Mouse (Mus musculus) erythroid progenitor cell, adult 5-6 weeks (primary cell): ENCODE data around the gene Lsm12. TPM values are rescaled to one million over a fixed set of nuclear protein-coding genes. Genes with fewer than 3 reads are reported as not detected.

Experiments used
- ATAC-seq: replicated peaks from 2 replicates; pipeline ENCODE4 v1.8.0; 2016; ENCODE audit warnings: moderate number of reproducible peaks, mild to moderate bottlenecking, moderate TSS enrichment, inconsistent platforms; ENCODE audit not compliant: poor library complexity, low FRiP score, severe bottlenecking
- total RNA-seq, 2 experiments: library from RNA; stranded (forward) in 1 of 2; stranded (reverse) in 1 of 2; fragments of 150-400 nt in 1 of 2; fragments of 186-747, 209-891 nt in 1 of 2; gene quantifications; 2 replicates each; pipeline versions ENCODE4 v1.2.3 to v1.2.4; 2015 to 2017; ENCODE audit warnings: low replicate concordance in 2 of 2

Lsm12 gene
- total RNA-seq, 2 experiments from 2014 or later: 39.7 to 60.8 TPM

DNA sequence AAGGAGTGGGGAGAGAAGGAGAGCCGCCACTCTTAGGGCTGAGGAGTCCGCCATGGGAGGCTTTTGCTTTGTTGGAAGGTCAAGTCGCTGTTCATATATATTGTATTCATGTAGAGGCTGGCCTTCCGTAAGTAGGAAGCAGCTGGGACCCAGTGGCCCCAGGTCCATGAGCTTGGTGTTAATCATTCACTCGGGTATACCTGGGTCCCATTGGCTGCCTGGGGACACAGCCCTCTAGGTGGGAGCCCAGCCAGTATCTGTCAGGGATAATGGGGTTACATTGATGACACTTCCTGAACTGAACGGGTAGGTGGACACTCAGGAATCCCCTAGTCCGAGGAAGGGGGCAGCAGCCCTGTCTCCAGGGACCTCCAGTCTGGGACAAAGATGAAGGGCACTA, 42.7 kb downstream of the Lsm12 start:
- no peak for ATAC-seq

GRCm38 (mm10) chr11:102140508-102140907, 44.6 kb downstream of the Lsm12 start:
- ATAC-seq: peak; percentile 68; the same call in 1 of the 2 replicates

DNA sequence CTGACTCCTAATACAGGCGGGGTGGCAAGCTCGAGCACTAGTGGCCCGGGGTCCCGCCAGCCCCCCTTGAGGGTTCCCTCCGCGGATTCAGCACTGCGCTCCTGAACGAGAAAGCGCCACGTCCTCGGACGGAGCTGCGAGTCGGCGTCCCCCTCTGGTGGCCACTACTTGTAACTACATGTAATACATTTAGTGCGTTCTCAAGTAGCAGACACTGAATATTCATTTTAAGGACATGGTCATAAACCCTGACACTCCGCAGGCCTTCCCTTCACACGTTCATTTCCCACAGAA, 46.7 kb downstream of the Lsm12 start:
- peak; percentile 83 for ATAC-seq

- peak; percentile 35; the same call in 1 of the 2 replicates for ATAC-seq
Observed at GRCm38 (mm10) chr11:102137625-102138446, 47.3 kb downstream of the Lsm12 start.

GRCm38 (mm10) chr11:102134516-102134915, 50.6 kb downstream of the Lsm12 start:
- no peak for ATAC-seq

- ATAC-seq: no peak
Observed at GRCm38 (mm10) chr11:102117386-102117785, 67.7 kb downstream of the Lsm12 start.

DNA sequence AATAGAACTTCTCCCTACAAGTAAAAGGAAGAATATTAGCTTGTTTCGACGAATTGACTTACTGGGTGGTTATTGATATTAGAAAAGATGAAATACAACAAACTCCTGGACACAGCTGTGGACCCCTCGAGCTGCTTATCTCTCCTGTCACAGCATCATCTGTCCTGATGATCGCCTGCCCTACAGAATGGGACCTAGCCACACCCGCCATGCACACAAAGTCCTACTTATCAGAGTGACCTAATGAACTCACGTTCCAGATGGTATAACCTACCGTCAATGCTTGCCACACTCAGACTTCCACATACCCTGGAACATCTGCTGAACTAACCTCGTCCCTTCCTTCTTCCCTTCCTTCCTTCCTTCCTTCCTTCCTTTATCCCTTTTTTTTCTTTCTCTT, 68.9 kb downstream of the Lsm12 start:
- ATAC-seq: no peak

Other genes with a start within 250 kb of the Lsm12 start
- gene Sost, start 218.3 kb downstream of the Lsm12 start, total RNA-seq (2015; ENCODE audit: low replicate concordance): not detected in 2 replicates
- gene Sost, start 218.3 kb downstream of the Lsm12 start, total RNA-seq (2017; ENCODE audit: low replicate concordance): not detected in 2 replicates
- not detected in 2 replicates for gene Cfap97d1, start 201.0 kb downstream of the Lsm12 start, total RNA-seq (2015; ENCODE audit: low replicate concordance)
- gene Cfap97d1, start 201.0 kb downstream of the Lsm12 start, total RNA-seq (2017; ENCODE audit: low replicate concordance): not detected in 2 replicates
- 0.42 and 3.2 TPM in 2 replicates for gene Dusp3, start 198.3 kb downstream of the Lsm12 start, total RNA-seq (2015; ENCODE audit: low replicate concordance)
- 1.6 and 2.7 TPM in 2 replicates for gene Dusp3, start 198.3 kb downstream of the Lsm12 start, total RNA-seq (2017; ENCODE audit: low replicate concordance)
- gene Mpp3, start 156.8 kb downstream of the Lsm12 start, total RNA-seq (2015; ENCODE audit: low replicate concordance): not detected in 2 replicates
- gene Mpp3, start 156.8 kb downstream of the Lsm12 start, total RNA-seq (2017; ENCODE audit: low replicate concordance): not detected in 2 replicates
- gene Cd300lg, start 143.8 kb downstream of the Lsm12 start, total RNA-seq (2015; ENCODE audit: low replicate concordance): 0.42 and 3.6 TPM in 2 replicates
- 0.23 and 0.64 TPM in 2 replicates for gene Cd300lg, start 143.8 kb downstream of the Lsm12 start, total RNA-seq (2017; ENCODE audit: low replicate concordance)
- gene Mpp2, start 96.8 kb downstream of the Lsm12 start, total RNA-seq (2015; ENCODE audit: low replicate concordance): 37.5 and 39.0 TPM in 2 replicates
- gene Mpp2, start 96.8 kb downstream of the Lsm12 start, total RNA-seq (2017; ENCODE audit: low replicate concordance): 32.9 and 39.0 TPM in 2 replicates
- gene Ppy, start 84.0 kb downstream of the Lsm12 start, total RNA-seq (2015; ENCODE audit: low replicate concordance): not detected in 2 replicates
- not detected in 2 replicates for gene Ppy, start 84.0 kb downstream of the Lsm12 start, total RNA-seq (2017; ENCODE audit: low replicate concordance)
- gene Pyy, start 77.5 kb downstream of the Lsm12 start, total RNA-seq (2015; ENCODE audit: low replicate concordance): not detected in 2 replicates
- not detected in 2 replicates for gene Pyy, start 77.5 kb downstream of the Lsm12 start, total RNA-seq (2017; ENCODE audit: low replicate concordance)
- gene Nags, start 39.8 kb downstream of the Lsm12 start, total RNA-seq (2015; ENCODE audit: low replicate concordance): 3.8 TPM in 1 of 2 replicates, not detected in the other
- gene Nags, start 39.8 kb downstream of the Lsm12 start, total RNA-seq (2017; ENCODE audit: low replicate concordance): not detected in 2 replicates
- gene Tmem101, start 28.9 kb downstream of the Lsm12 start, total RNA-seq (2015; ENCODE audit: low replicate concordance): 1.1 and 1.3 TPM in 2 replicates
- gene Tmem101, start 28.9 kb downstream of the Lsm12 start, total RNA-seq (2017; ENCODE audit: low replicate concordance): 2.9 and 5.1 TPM in 2 replicates
- 4.0 and 14.3 TPM in 2 replicates for gene G6pc3, start 4.3 kb upstream of the Lsm12 start, total RNA-seq (2015; ENCODE audit: low replicate concordance)
- gene G6pc3, start 4.3 kb upstream of the Lsm12 start, total RNA-seq (2017; ENCODE audit: low replicate concordance): 4.4 and 8.6 TPM in 2 replicates
- gene Hdac5, start 44.9 kb upstream of the Lsm12 start, total RNA-seq (2015; ENCODE audit: low replicate concordance): 11.9 and 36.9 TPM in 2 replicates
- 6.4 and 9.9 TPM in 2 replicates for gene Hdac5, start 44.9 kb upstream of the Lsm12 start, total RNA-seq (2017; ENCODE audit: low replicate concordance)
- gene BC030867, start 63.6 kb upstream of the Lsm12 start, total RNA-seq (2015; ENCODE audit: low replicate concordance): 26.7 and 30.2 TPM in 2 replicates
- gene BC030867, start 63.6 kb upstream of the Lsm12 start, total RNA-seq (2017; ENCODE audit: low replicate concordance): 14.4 and 14.5 TPM in 2 replicates
- not detected in 2 replicates for gene Asb16, start 83.4 kb upstream of the Lsm12 start, total RNA-seq (2015; ENCODE audit: low replicate concordance)
- not detected in 2 replicates for gene Asb16, start 83.4 kb upstream of the Lsm12 start, total RNA-seq (2017; ENCODE audit: low replicate concordance)
- gene Tmub2, start 99.6 kb upstream of the Lsm12 start, total RNA-seq (2015; ENCODE audit: low replicate concordance): 46.1 and 52.6 TPM in 2 replicates
- 36.9 and 43.5 TPM in 2 replicates for gene Tmub2, start 99.6 kb upstream of the Lsm12 start, total RNA-seq (2017; ENCODE audit: low replicate concordance)
- gene Atxn7l3, start 111.3 kb upstream of the Lsm12 start, total RNA-seq (2015; ENCODE audit: low replicate concordance): 14.3 and 22.0 TPM in 2 replicates
- gene Atxn7l3, start 111.3 kb upstream of the Lsm12 start, total RNA-seq (2017; ENCODE audit: low replicate concordance): 9.8 and 16.8 TPM in 2 replicates
- gene Ubtf, start 134.4 kb upstream of the Lsm12 start, total RNA-seq (2015; ENCODE audit: low replicate concordance): 77.5 and 82.2 TPM in 2 replicates
- 281 and 468 TPM in 2 replicates for gene Ubtf, start 134.4 kb upstream of the Lsm12 start, total RNA-seq (2017; ENCODE audit: low replicate concordance)
- gene Slc4a1, start 180.9 kb upstream of the Lsm12 start, total RNA-seq (2015; ENCODE audit: low replicate concordance): 5,198 and 5,361 TPM in 2 replicates
- gene Slc4a1, start 180.9 kb upstream of the Lsm12 start, total RNA-seq (2017; ENCODE audit: low replicate concordance): 5,184 and 5,388 TPM in 2 replicates
- gene Rundc3a, start 208.1 kb upstream of the Lsm12 start, total RNA-seq (2015; ENCODE audit: low replicate concordance): not detected in 2 replicates
- gene Rundc3a, start 208.1 kb upstream of the Lsm12 start, total RNA-seq (2017; ENCODE audit: low replicate concordance): not detected in 2 replicates
- 211 and 271 TPM in 2 replicates for gene Slc25a39, start 222.7 kb upstream of the Lsm12 start, total RNA-seq (2015; ENCODE audit: low replicate concordance)
- gene Slc25a39, start 222.7 kb upstream of the Lsm12 start, total RNA-seq (2017; ENCODE audit: low replicate concordance): 78.9 and 80.8 TPM in 2 replicates
- gene Grn, start 245.0 kb upstream of the Lsm12 start, total RNA-seq (2015; ENCODE audit: low replicate concordance): 90.1 and 125 TPM in 2 replicates
- gene Grn, start 245.0 kb upstream of the Lsm12 start, total RNA-seq (2017; ENCODE audit: low replicate concordance): 38.5 and 49.9 TPM in 2 replicates